Mouse (Mus musculus) embryo, embryonic 9.5 days (tissue): ENCODE data around the gene Ubqlnl.
A peak's percentile ranks its signal among the peaks of the same experiment; 100 is the strongest.

ENCODE experiments used
- DNase-seq: peaks from one replicate; pipeline ENCODE4 v3.0.0-alpha.2; 2017; ENCODE audit errors: extremely low spot score

The Ubqlnl gene

GRCm38 (mm10) chr7:104150456-104150855 lies at the start of gene Ubqlnl:
Gene Ubqlnl (minus strand): TSS chr7:104150556.
- DNase-seq, result no peak

- DNase-seq, result peak; percentile 70
Measured at GRCm38 (mm10) chr7:104199822-104200221, 49.5 kb upstream of the Ubqlnl start.

- DNase-seq, result no peak
Measured at GRCm38 (mm10) chr7:104195885-104196284, 45.5 kb upstream of the Ubqlnl start, which contains the start of gene Olfr649. Gene Olfr649 (minus strand): TSS chr7:104195985.

DNA sequence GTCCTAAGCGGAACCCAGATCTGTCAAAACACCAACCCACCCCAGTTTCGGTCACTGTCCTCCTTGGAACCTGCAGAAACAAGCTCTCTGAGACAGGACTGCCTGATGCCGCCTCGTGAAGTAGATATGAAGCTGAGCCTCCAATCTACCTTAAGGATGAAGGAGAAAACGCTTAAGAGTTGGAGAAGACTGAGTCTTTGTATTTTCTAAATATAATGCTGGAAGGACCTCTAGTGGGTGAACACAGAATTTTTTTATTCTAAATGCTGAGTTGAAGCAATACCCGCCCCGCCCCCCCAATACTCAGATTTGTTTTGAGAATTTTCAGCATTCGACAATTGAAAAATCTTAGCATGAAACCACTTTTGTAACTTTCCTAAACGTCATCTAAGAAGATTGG lies 40.9 kb upstream of the Ubqlnl start:
- no peak for DNase-seq

DNA sequence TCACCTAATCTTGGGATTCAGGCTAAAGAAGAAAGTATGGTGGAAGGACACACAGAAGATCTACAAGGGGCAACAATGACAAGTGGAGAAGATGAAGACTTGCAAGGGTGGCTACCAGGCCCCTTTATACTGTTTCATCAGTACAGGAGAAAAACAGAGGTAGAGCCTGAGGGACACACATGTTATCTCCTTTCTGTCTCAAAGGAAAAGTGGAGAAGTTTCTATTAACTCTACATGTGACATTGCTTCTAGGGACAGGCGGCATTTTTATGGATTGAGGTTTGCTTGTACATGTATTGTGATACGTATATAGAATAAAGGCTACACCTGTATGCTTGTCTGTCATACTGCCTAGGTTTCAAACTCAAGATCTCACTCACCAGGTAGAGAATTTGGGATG lies 32.9 kb upstream of the Ubqlnl start, which contains the start of gene Olfr648:
TSS of gene Olfr648 (minus strand) at position 101 of the 400 bp plus-strand sequence.
- no peak for DNase-seq

DNA sequence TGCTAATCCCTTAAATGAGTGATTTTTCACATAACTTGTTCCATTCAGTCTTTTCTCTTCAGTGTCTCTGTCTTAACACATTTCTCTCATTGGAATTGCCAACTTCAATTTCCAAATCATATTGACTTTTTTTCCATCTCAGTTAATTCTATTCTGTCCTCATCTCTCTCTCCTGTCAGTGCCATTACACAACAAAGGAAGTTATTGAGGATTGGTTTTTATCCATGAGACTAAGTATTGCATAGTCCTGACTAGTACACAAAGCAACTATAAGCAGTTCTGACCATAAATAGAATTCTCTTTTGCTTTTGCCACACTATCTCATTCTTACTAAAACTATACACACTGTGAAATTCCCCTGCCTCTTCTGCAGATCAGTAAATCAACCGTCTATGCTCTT lies 28.7 kb upstream of the Ubqlnl start:
- no peak for DNase-seq

DNA sequence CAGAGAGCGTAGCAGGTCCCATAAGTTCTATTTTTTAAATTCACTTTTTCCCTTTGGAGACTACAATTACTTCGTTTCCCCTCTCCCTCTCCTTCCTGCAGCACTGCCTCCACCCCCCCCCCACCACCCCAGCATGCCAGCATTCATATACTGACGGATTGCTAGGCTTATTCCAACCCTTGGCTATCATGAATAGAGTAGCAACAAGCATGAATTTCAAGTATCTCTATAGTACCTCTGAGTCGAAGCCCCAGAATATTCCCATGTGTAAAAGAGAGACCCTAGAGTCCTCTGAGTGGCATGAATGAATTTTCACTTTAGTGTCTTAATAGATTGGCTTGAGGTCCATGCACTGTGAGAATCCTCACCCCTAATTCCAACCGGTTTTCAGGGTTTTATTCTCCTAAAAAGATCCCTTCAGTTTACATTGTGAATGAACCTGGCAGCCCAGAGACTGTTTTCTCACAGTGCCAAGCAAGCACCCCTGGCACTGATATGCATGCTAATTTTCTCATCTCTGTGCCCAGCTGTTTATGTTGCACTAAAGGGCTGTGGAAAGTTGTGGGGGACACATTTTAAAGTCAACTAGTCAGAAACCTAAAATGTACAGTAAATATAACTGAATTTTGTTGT lies 28.2 kb upstream of the Ubqlnl start:
- no peak for DNase-seq

GRCm38 (mm10) chr7:104175085-104175484 lies 24.7 kb upstream of the Ubqlnl start:
- no peak for DNase-seq

- no peak for DNase-seq
Measured at GRCm38 (mm10) chr7:104169634-104170204, 19.4 kb upstream of the Ubqlnl start.

DNA sequence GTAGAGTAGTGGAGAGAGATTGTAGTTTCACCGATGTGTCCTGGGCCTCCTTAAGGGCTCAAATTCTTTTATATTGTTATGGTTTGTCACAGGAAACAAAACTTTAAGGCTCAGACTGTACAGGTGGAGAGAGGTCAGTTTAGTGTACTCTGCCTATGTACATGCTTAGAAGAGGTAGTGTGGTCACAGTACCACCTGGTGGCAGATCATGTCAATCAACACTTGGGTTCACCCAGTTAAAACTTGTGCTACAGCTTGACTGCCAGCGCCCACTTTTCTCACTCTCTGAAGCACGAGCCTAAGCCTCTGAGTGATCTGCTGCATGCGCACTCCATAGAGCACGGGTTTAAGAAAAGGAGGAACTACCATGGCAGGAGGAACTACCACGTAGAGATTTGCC lies 16.7 kb upstream of the Ubqlnl start:
- no peak for DNase-seq

DNA sequence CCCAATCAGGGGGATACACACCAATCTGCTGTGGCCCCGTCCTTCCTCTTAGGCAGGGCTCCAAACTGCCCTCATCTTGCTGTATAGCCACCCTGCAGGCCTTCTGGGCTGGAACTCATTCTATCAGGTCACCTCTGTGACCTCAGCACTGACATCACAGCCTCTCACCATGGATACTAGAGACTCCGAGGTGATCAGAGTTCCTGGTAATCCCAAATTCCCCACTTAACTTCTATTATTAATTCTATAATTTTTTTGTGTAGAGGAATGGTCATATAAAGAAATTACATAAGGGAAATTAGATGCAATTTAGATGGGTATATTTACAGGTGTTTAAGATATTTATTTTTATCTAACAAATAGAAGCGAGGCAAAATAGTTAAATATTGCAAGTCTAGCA lies 7.2 kb downstream of the Ubqlnl start, which contains the start of gene Ubqln3:
TSS of gene Ubqln3 (minus strand) at position 101 of the 400 bp plus-strand sequence.
- no peak for DNase-seq

DNA sequence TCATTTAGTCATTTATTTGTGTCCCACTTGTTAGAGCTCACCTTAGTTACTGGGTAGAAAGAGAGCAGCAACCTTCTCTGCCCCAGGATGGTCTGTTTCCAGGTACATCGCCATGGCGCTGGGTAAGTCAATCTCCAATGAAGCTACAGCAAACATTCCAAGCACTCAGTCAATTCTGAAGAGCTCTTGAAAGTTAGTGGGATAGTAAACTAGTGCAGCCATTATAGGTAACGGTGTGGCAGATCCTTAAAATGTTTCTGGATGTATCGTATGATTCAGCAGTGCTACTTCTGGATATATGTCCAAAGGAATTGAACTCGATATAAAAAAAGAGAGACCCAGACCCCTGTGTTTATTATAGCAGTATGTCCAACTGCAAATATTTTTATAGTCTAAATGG lies 13.1 kb downstream of the Ubqlnl start, which contains the start of gene Olfr643:
TSS of gene Olfr643 (minus strand) at position 101 of the 400 bp plus-strand sequence.
- DNase-seq, result no peak

DNA sequence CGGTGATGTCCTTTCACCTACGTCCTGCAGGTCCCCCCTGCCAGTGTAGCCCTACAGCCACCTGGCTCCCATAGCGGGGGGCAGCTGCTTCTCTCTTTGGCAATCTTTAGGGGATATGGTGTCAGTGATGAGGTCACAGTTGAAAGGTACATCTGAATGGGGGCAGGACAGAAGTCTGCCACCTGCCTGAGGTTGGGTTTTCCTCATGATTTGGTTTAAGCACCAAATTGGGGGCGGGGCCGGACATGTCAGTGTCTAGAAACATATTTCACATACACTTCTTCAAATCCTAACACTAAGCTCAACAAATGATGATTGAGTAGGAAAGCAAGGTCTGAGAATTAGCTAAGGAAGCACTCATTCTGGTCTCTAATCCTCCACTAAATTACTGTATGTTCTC lies 20.6 kb downstream of the Ubqlnl start, which contains the start of gene Ubqln5:
TSS of gene Ubqln5 (minus strand) at position 101 of the 400 bp plus-strand sequence.
- DNase-seq, result no peak

DNA sequence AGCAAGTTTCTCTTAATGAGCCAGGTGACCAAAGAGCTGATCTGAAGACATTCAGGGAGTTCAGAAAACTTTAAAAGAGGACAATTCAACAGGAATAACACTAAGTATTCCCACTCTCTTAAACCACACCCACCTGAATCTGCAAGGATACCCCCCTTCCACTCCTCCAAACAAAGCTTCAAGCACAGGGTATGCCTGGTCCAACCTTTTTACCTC lies 45.7 kb downstream of the Ubqlnl start, which contains the start of gene Olfr646:
TSS of gene Olfr646 (plus strand) at position 117 of the 216 bp plus-strand sequence.
- no peak for DNase-seq

GRCm38 (mm10) chr7:104103913-104104756 lies 46.2 kb downstream of the Ubqlnl start:
- no peak for DNase-seq
